Mouse (Mus musculus) midbrain, embryonic 10.5 days (tissue): Measurements from ENCODE around the gene H2-M5. TPM values are rescaled to one million over a fixed set of nuclear protein-coding genes. Genes with fewer than 3 reads are reported as not detected.
A peak's percentile ranks its signal among the peaks of the same experiment; 100 is the strongest.
"Not testable (repeated sequence)": the region's sequence is repeated elsewhere in the genome, so short reads cannot be mapped to it uniquely, and the experiment has no call there.

Experiments used
- DNase-seq: peaks from one replicate; pipeline ENCODE4 v3.0.0-alpha.2; 2017; ENCODE audit warnings: low spot score
- H3K27ac ChIP-seq: fragments of 300-500 bp; sonication (generic); replicated peaks from 2 replicates; pipeline ENCODE4 v1.5.1; 2016; ENCODE audit warnings: mild to moderate bottlenecking
- H3K27me3 ChIP-seq: fragments of 300-500 bp; sonication (generic); 2 replicates; pipeline ENCODE4 v1.6.1; 2016; ENCODE audit warnings: low read depth, mild to moderate bottlenecking; ENCODE audit not compliant: poor library complexity, severe bottlenecking
- H3K36me3 ChIP-seq: fragments of 300-500 bp; sonication (generic); 2 replicates; pipeline ENCODE4 v1.6.1; 2016; ENCODE audit warnings: mild to moderate bottlenecking, moderate library complexity
- H3K4me1 ChIP-seq: fragments of 300-500 bp; sonication (generic); 2 replicates; pipeline ENCODE4 v1.6.1; 2016
- H3K4me3 ChIP-seq: fragments of 300-500 bp; sonication (generic); 2 replicates; pipeline ENCODE4 v1.5.1; 2016; ENCODE audit warnings: mild to moderate bottlenecking, moderate library complexity
- H3K9me3 ChIP-seq: fragments of 300-500 bp; sonication (generic); replicated peaks from 2 replicates; pipeline ENCODE4 v1.6.1; 2016; ENCODE audit warnings: mild to moderate bottlenecking
- WGBS: fragments of 180-500 bp; shearing (Covaris S2); methylation state at CpG from one replicate; pipeline ENCODE4 v1.1.7; 2016; 5-methylcytosine and 5-hydroxymethylcytosine counted together
- polyA plus RNA-seq: library from polyadenylated mRNA; unstranded; fragments of >200 nt; fragmentation: Nextera tagmentation; extraction: Ambion mirVana; gene quantifications from 2 replicates; pipeline ENCODE4 v1.2.1, GENCODE M21; 2016

Gene H2-M5
- 0.83 and 1.2 TPM in 2 replicates for polyA plus RNA-seq

- Histone ChIP-seq H3K36me3 (no peaks in the 10 kb centered on the region), H3K27ac (no peak within 1 kb of the TSS), H3K9me3 (no peaks in the 10 kb centered on the region), H3K27me3 (peaks cover 58% of the 10 kb centered on the region), H3K4me1 (peaks cover 6% of the 10 kb centered on the region; the same call in 1 of the 2 replicates), H3K4me3 (peak within 1 kb of the TSS; percentile 28)
- 18% methylated on average over 5 of the region's 5 CpGs for WGBS
- DNase-seq = no peak
Observed at GRCm38 (mm10) chr17:36989437-36989836, at the start of gene H2-M5. H2-M5 (minus strand) TSS chr17:36989537.

GRCm38 (mm10) chr17:37029162-37029561, 39.8 kb upstream of the H2-M5 start:
- no peaks in the 10 kb centered on the region for H3K36me3 ChIP-seq
- H3K27ac ChIP-seq = peak overlapping the region; percentile 91
- WGBS = 70% methylated on average over 8 of the region's 8 CpGs
- DNase-seq = no peak
- H3K4me1 ChIP-seq = peaks cover 12% of the 10 kb centered on the region
- no peaks in the 10 kb centered on the region for H3K9me3 ChIP-seq
- H3K27me3 ChIP-seq = no peaks in the 10 kb centered on the region
- peak overlapping the region; percentile 54 for H3K4me3 ChIP-seq

DNA sequence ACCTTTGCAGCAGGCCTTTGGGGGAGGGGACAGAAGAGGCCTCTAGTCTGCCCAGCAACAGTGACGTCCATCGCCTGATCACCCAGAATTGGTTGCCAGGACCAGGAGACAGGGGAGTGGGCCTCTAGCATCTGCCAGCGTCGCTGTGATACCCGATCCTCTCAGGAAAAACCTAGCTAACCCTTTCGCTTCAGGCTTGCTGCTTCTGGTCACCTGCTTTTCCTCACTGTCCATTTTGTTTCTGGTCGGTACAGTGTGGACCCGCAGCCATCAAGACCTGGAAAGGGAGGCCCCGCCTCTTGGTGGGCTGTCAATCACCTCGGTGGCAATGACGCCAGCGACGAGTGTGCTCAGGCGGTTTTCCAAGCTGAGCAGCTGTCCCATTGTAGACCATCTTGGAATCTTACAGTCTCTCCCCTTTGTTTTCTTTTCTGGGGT, 39.4 kb upstream of the H2-M5 start:
- H3K27ac ChIP-seq = peak overlapping the region; percentile 91
- no peaks in the 10 kb centered on the region for H3K27me3 ChIP-seq
- peak; percentile 97 for DNase-seq
- H3K9me3 ChIP-seq = no peaks in the 10 kb centered on the region
- peak overlapping the region; percentile 54 for H3K4me3 ChIP-seq
- WGBS = 0% methylated on average over 14 of the region's 14 CpGs
- no peaks in the 10 kb centered on the region for H3K36me3 ChIP-seq
- peaks cover 12% of the 10 kb centered on the region for H3K4me1 ChIP-seq

DNA sequence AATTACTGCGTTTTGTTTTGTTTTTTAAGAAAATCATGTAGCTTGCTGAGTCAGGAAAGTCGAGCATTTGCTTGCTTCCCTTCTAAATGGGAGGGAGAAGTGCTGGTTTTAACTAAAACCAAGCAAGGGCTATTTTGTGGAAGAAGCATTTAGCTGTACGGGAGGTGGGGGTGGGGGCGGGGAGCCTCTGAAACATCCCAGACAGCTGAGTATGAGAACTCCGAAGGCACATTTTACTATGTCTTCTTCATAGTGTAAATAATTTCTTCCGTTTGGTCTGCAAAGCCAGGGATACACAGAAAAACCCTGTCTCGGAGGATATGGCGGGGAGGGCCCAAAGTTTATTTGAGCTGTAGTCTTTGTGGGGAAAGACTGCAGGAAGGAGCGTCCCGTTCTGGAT, 38.9 kb upstream of the H2-M5 start:
- Histone ChIP-seq H3K36me3 (no peaks in the 10 kb centered on the region), H3K4me1 (peaks cover 12% of the 10 kb centered on the region), H3K4me3 (peak overlapping the region; percentile 54), H3K27ac (peak overlapping the region; percentile 91), H3K9me3 (no peaks in the 10 kb centered on the region), H3K27me3 (no peaks in the 10 kb centered on the region)
- WGBS = 6% methylated on average over 10 of the region's 10 CpGs
- DNase-seq = no peak

DNA sequence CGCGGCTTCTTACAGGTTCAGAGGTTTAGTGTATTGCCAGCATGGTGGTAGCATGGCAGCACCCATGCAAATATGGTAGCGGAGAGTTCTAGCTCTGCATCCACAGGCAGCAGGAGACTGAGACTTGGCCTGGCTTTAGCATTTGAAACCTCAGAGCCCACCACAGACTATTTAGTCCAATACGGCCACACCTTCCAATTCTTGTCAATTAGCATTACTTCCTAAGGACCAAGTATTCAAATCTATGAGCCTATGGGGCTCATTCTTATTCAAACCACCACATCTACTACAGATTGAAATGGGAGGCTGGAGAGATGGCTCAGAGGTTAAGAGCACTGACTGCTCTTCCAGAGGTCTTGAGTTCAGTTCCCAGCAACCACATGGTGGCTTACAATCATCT, 38.1 kb upstream of the H2-M5 start:
- Histone ChIP-seq H3K4me3 (no peak overlapping the region), H3K4me1 (peaks cover 12% of the 10 kb centered on the region), H3K27ac (peak overlapping the region; percentile 91), H3K9me3 (no peaks in the 10 kb centered on the region), H3K27me3 (no peaks in the 10 kb centered on the region), H3K36me3 (no peaks in the 10 kb centered on the region)
- DNase-seq = no peak
- WGBS = 95% methylated on average over 4 of the region's 4 CpGs

DNA sequence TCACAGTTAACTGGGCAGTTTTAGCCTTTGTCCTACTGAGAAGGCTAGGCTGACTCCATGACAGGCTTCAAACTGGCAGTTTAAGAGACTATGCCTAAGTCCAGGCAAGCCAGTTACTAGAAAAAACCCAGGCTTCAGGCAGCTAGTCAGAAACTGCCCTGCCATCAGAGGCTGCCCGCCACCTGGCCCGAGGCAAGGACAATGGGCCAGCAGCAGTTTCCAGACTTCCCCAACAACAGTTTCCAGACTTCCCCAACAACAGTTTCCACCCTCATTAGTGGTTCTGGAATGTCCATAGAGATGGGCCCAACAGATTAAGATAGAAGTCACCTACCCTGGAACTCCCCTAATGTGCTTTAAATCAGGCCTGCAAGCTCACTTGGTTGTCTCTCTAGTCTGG, 37.1 kb upstream of the H2-M5 start:
- WGBS = 82% methylated on average over 2 of the region's 2 CpGs
- peaks cover 12% of the 10 kb centered on the region for H3K4me1 ChIP-seq
- H3K4me3 ChIP-seq = no peak overlapping the region
- no peaks in the 10 kb centered on the region for H3K27me3 ChIP-seq
- no peak overlapping the region for H3K27ac ChIP-seq
- DNase-seq = no peak
- H3K36me3 ChIP-seq = no peaks in the 10 kb centered on the region
- no peaks in the 10 kb centered on the region for H3K9me3 ChIP-seq

GRCm38 (mm10) chr17:37022628-37023576, 33.6 kb upstream of the H2-M5 start, which contains the start of gene Mog:
Mog (minus strand) TSS chr17:37023398.
- Histone ChIP-seq H3K27ac (no peak within 1 kb of the TSS), H3K36me3 (no peaks in the 10 kb centered on the region), H3K4me1 (peaks cover 2% of the 10 kb centered on the region; the same call in 1 of the 2 replicates), H3K4me3 (no peak within 1 kb of the TSS), H3K27me3 (no peaks in the 10 kb centered on the region), H3K9me3 (no peaks in the 10 kb centered on the region)
- DNase-seq = no peak
- WGBS = 77% methylated on average over 9 of the region's 9 CpGs

GRCm38 (mm10) chr17:37019242-37019641, 29.9 kb upstream of the H2-M5 start:
- H3K36me3 ChIP-seq, H3K4me1 ChIP-seq, H3K27ac ChIP-seq, DNase-seq, H3K4me3 ChIP-seq, H3K27me3 ChIP-seq, H3K9me3 ChIP-seq: not testable (repeated sequence)
- 93% methylated on average over 5 of the region's 5 CpGs for WGBS

GRCm38 (mm10) chr17:37018328-37018727, 29.0 kb upstream of the H2-M5 start:
- Histone ChIP-seq H3K27ac (no peak overlapping the region), H3K27me3 (no peaks in the 10 kb centered on the region), H3K4me1 (no peaks in the 10 kb centered on the region), H3K9me3 (no peaks in the 10 kb centered on the region), H3K36me3 (no peaks in the 10 kb centered on the region), H3K4me3 (no peak overlapping the region)
- DNase-seq = no peak
- 91% methylated on average over 3 of the region's 3 CpGs for WGBS

GRCm38 (mm10) chr17:37016333-37016732, 27.0 kb upstream of the H2-M5 start:
- Histone ChIP-seq H3K27me3 (no peaks in the 10 kb centered on the region), H3K4me1 (no peaks in the 10 kb centered on the region), H3K4me3 (no peak overlapping the region), H3K9me3 (no peaks in the 10 kb centered on the region), H3K36me3 (peaks cover 5% of the 10 kb centered on the region), H3K27ac (no peak overlapping the region)
- DNase-seq = no peak

GRCm38 (mm10) chr17:37012141-37012540, 22.8 kb upstream of the H2-M5 start:
- H3K36me3 ChIP-seq = peaks cover 47% of the 10 kb centered on the region
- H3K4me1 ChIP-seq = no peaks in the 10 kb centered on the region
- DNase-seq = no peak
- WGBS = 78% methylated on average over 5 of the region's 5 CpGs
- no peaks in the 10 kb centered on the region for H3K9me3 ChIP-seq
- no peak overlapping the region for H3K27ac ChIP-seq
- no peak overlapping the region for H3K4me3 ChIP-seq
- no peaks in the 10 kb centered on the region for H3K27me3 ChIP-seq

GRCm38 (mm10) chr17:37011719-37012118, 22.4 kb upstream of the H2-M5 start:
- WGBS = 86% methylated on average over 3 of the region's 3 CpGs
- peaks cover 51% of the 10 kb centered on the region for H3K36me3 ChIP-seq
- no peak overlapping the region for H3K27ac ChIP-seq

GRCm38 (mm10) chr17:37009460-37010042, 20.2 kb upstream of the H2-M5 start:
- Histone ChIP-seq H3K4me3 (no peak overlapping the region), H3K4me1 (no peaks in the 10 kb centered on the region), H3K27me3 (no peaks in the 10 kb centered on the region), H3K27ac (no peak overlapping the region), H3K36me3 (peaks cover 72% of the 10 kb centered on the region), H3K9me3 (no peaks in the 10 kb centered on the region)
- DNase-seq = no peak
- WGBS = 94% methylated on average over 17 of the region's 17 CpGs

More at GRCm38 (mm10) chr17:37011719-37012118, 22.4 kb upstream of the H2-M5 start:
- Histone ChIP-seq H3K9me3 (no peaks in the 10 kb centered on the region), H3K27me3 (no peaks in the 10 kb centered on the region), H3K4me1 (no peaks in the 10 kb centered on the region), H3K4me3 (no peak overlapping the region)
- no peak for DNase-seq
